Comparison of ENCODE assay signal across 8 mouse cellular contexts in genomic region chr9:118871089-118871488, GRCm38 (mm10). TPM values are rescaled to one million over a fixed set of nuclear protein-coding genes. Genes with fewer than 3 reads are reported as not detected.
DNase-seq lines count a peak whose midpoint lies in the region; ATAC-seq and TF ChIP-seq lines count a peak whose summit lies in the region.

No protein-coding gene starts in this region.

- ATAC-seq in stomach, postnatal 0 days (ENCODE audit: low FRiP score, low TSS enrichment), result no peak

- no peak for TF ChIP-seq EP300 in stomach, postnatal 0 days (optimal IDR thresholded peaks at IDR 0.05)

- no peak overlapping the region for H3K27ac ChIP-seq in layer of hippocampus, adult 2 months
- H3K27ac ChIP-seq in bone marrow, adult 2 months (ENCODE audit: control insufficient read depth, insufficient read depth, low read depth, low read length, poor library complexity), result no peak overlapping the region
- no peak overlapping the region for H3K27ac ChIP-seq in stomach, postnatal 0 days (replicated peaks)

- intact Hi-C loops in heart, postnatal 14 days (cut with DNase I), result loop anchor here (1.0 to 5.0 kb wide), 2 partner anchors 265 to 284 kb away; partner anchors contain the start of gene Itga9

- 47% methylated on average over 4 of the region's 4 CpGs for WGBS in bone marrow, adult 2 months
- 41% methylated on average over 4 of the region's 4 CpGs for WGBS in stomach, postnatal 0 days

- DNase-seq in adrenal gland, postnatal 10 days, result peak; percentile 72
- no peak for DNase-seq in adrenal gland, adult 8-10 months
- DNase-seq in layer of hippocampus, adult 2 months (ENCODE audit: low spot score in 2 of 2), result peak; percentile 26 to 73
- no peak for DNase-seq in layer of hippocampus, adult 9-10 months (ENCODE audit: low spot score)
- DNase-seq in heart, postnatal 14 days, result peak; percentile 69 to 78
- DNase-seq in lung, postnatal 25 days (ENCODE audit: low spot score), result peak; percentile 60
- DNase-seq in stomach, postnatal 0 days (ENCODE audit: low spot score), result peak; percentile 53

- H3K4me2 ChIP-seq in stomach, postnatal 0 days (replicated peaks; ENCODE audit: low read depth), result no peak overlapping the region

- H3K36me3 ChIP-seq in stomach, postnatal 0 days (ENCODE audit: control insufficient read depth, insufficient read depth, low read length), result no peaks in the 10 kb centered on the region

- H3K4me1 ChIP-seq in bone marrow, adult 2 months (ENCODE audit: control insufficient read depth, insufficient read depth, low read length), result no peaks in the 10 kb centered on the region
- 0 out of 2 replicates have a peak, but pooled peaks cover 5% of the 10 kb centered on the region for H3K4me1 ChIP-seq in stomach, postnatal 0 days (replicated peaks; ENCODE audit: control insufficient read depth, insufficient read depth)

- peak; percentile 92 for TF ChIP-seq CTCF in layer of hippocampus, adult 2 months (conservative IDR thresholded peaks at IDR 0.05)
- peak; percentile 46; the same call in 1 of the 2 replicates for TF ChIP-seq CTCF in bone marrow, adult 2 months (IDR thresholded peaks at IDR 0.05; ENCODE audit: control insufficient read depth, insufficient read depth, low read length)
- TF ChIP-seq CTCF in stomach, postnatal 0 days (IDR thresholded peaks at IDR 0.05; ENCODE audit: low read depth), result peak; percentile 87

- no peak for TF ChIP-seq POLR2A in bone marrow, adult 2 months (IDR thresholded peaks at IDR 0.05; ENCODE audit: borderline replicate concordance, control insufficient read depth, low read depth, low read length)

- H3K9me3 ChIP-seq in stomach, postnatal 0 days (ENCODE audit: control insufficient read depth, low read length), result no peaks in the 10 kb centered on the region

- H3K27me3 ChIP-seq in stomach, postnatal 0 days (ENCODE audit: control insufficient read depth, insufficient read depth, low read length), result no peaks in the 10 kb centered on the region

- no peak overlapping the region for H3K9ac ChIP-seq in stomach, postnatal 0 days (ENCODE audit: low read length)

- H3K4me3 ChIP-seq in layer of hippocampus, adult 2 months, result no peak overlapping the region
- no peak overlapping the region for H3K4me3 ChIP-seq in bone marrow, adult 2 months (replicated peaks; ENCODE audit: control insufficient read depth, low read depth, low read length)
- no peak overlapping the region for H3K4me3 ChIP-seq in stomach, postnatal 0 days (ENCODE audit: low read depth, low read length)

RNA-seq across cellular contexts. Expression of gene Ctdspl, which starts 55.2 kb away (rescaled TPM):
- total RNA-seq in adrenal gland, postnatal 10 days (2021), result 10 to 100 TPM; 28.8 to 30.7 TPM
- 10 to 100 TPM; 22.0 to 35.1 (median 28.0) TPM for total RNA-seq in adrenal gland, adult 8-10 months (2022)
- total RNA-seq in layer of hippocampus, adult 2 months (2021), result 10 to 100 TPM; 23.9 to 28.0 TPM
- 4.4 and 6.7 TPM in 2 replicates for polyA plus RNA-seq in bone marrow, adult 2 months (2011; ENCODE audit: insufficient read depth, insufficient read length, low replicate concordance, missing spikeins)
- 10 to 100 TPM; 12.3 to 13.7 TPM for total RNA-seq in heart, postnatal 14 days (2021)
- polyA plus RNA-seq in stomach, postnatal 0 days (2015; fragmentation: Nextera tagmentation; extraction: Ambion mirVana), result 7.4 and 9.0 TPM in 2 replicates

Comparison
In these comparisons a context has a peak if more than half of its experiments do, and no peak if none do; other contexts are left out.
1. DNase-seq: peak in adrenal gland, postnatal 10 days (single experiment), layer of hippocampus, adult 2 months (2 of 2), heart, postnatal 14 days (2 of 2), lung, postnatal 25 days (single experiment) and stomach, postnatal 0 days (single experiment); none in adrenal gland, adult 8-10 months (single experiment) and layer of hippocampus, adult 9-10 months (single experiment).
2. Peak in every context shown above with its lines, with median percentiles within 50 percentile points of each other: CTCF ChIP-seq.